Comparison of ENCODE assay signal across 8 mouse cellular contexts in genomic region chr15:94628830-94629601, GRCm38 (mm10). TPM values are rescaled to one million over a fixed set of nuclear protein-coding genes. Genes with fewer than 3 reads are reported as not detected.
DNase-seq lines count a peak whose midpoint lies in the region; ATAC-seq and TF ChIP-seq lines count a peak whose summit lies in the region.

Gene Tmem117 (plus strand): TSS chr15:94629232.

- 3% methylated on average over 89 of the region's 96 CpGs for WGBS in forebrain, embryonic 10.5 days
- WGBS in heart, postnatal 0 days = under 1% methylated on average over 77 of the region's 96 CpGs
- under 1% methylated on average over 65 of the region's 96 CpGs for WGBS in stomach, embryonic 14.5 days

- no peak within 1 kb of the TSS for H3K27ac ChIP-seq in bone marrow macrophage, adult 2 months (ENCODE audit: insufficient read depth, low read depth, low read length)
- H3K27ac ChIP-seq in forebrain, embryonic 10.5 days = peak within 1 kb of the TSS; percentile 82
- no peak within 1 kb of the TSS for H3K27ac ChIP-seq in heart, postnatal 0 days (ENCODE audit: low read depth)
- H3K27ac ChIP-seq in stomach, embryonic 14.5 days (ENCODE audit: low read length) = no peak within 1 kb of the TSS

- peaks cover 55% of the 10 kb centered on the region for H3K27me3 ChIP-seq in forebrain, embryonic 10.5 days (ENCODE audit: poor library complexity, severe bottlenecking)
- peaks cover 18% of the 10 kb centered on the region for H3K27me3 ChIP-seq in heart, postnatal 0 days (ENCODE audit: control insufficient read depth, insufficient read depth, low read length)
- no peaks in the 10 kb centered on the region for H3K27me3 ChIP-seq in stomach, embryonic 14.5 days (ENCODE audit: control insufficient read depth, insufficient read depth, low read length)

- no peak for TF ChIP-seq POLR2A in bone marrow macrophage, adult 2 months (IDR thresholded peaks at IDR 0.05; ENCODE audit: borderline replicate concordance, low read depth, low read length)

- DNase-seq in ES-CJ7 (ENCODE audit: low read depth, low spot score) = peak; percentile 64
- peak; percentile 39 for DNase-seq in forebrain, embryonic 10.5 days (ENCODE audit: extremely low spot score, low spot score)
- peak; percentile 39 for DNase-seq in heart, postnatal 0 days (ENCODE audit: low spot score)
- peak; percentile 67 to 90 for DNase-seq in kidney, postnatal 25 days
- peak; percentile 35 for DNase-seq in lung, postnatal 36 days
- DNase-seq in thymus, postnatal 10 days (ENCODE audit: low spot score in 2 of 2) = no peak

- no peaks in the 10 kb centered on the region for H3K4me1 ChIP-seq in bone marrow macrophage, adult 2 months (ENCODE audit: control insufficient read depth, insufficient read depth, low read length)
- peaks cover 9% of the 10 kb centered on the region for H3K4me1 ChIP-seq in forebrain, embryonic 10.5 days
- no peaks in the 10 kb centered on the region for H3K4me1 ChIP-seq in heart, postnatal 0 days (ENCODE audit: control insufficient read depth, insufficient read depth)
- H3K4me1 ChIP-seq in stomach, embryonic 14.5 days (ENCODE audit: control insufficient read depth, insufficient read depth, low read length) = no peaks in the 10 kb centered on the region

- peak; percentile 86 for ATAC-seq in heart, postnatal 0 days (ENCODE audit: insufficient read depth, low read depth)
- ATAC-seq in stomach, embryonic 14.5 days (ENCODE audit: insufficient number of reproducible peaks, insufficient read depth, low FRiP score, low read depth) = peak; percentile 82

- no peaks in the 10 kb centered on the region for H3K36me3 ChIP-seq in forebrain, embryonic 10.5 days (replicated peaks)
- no peaks in the 10 kb centered on the region for H3K36me3 ChIP-seq in heart, postnatal 0 days (replicated peaks; ENCODE audit: control insufficient read depth, insufficient read depth, low read length)
- no peaks in the 10 kb centered on the region for H3K36me3 ChIP-seq in stomach, embryonic 14.5 days (ENCODE audit: control insufficient read depth, insufficient read depth, low read length)

- peak within 1 kb of the TSS; percentile 81 for H3K9ac ChIP-seq in heart, postnatal 0 days (replicated peaks; ENCODE audit: low read depth, low read length)
- peak within 1 kb of the TSS; percentile 46; the same call in 1 of the 2 replicates for H3K9ac ChIP-seq in stomach, embryonic 14.5 days (replicated peaks; ENCODE audit: low read depth, low read length)

- TF ChIP-seq EP300 in heart, postnatal 0 days (IDR thresholded peaks at IDR 0.05; ENCODE audit: low read depth) = no peak

- no peaks in the 10 kb centered on the region for H3K9me3 ChIP-seq in forebrain, embryonic 10.5 days
- no peaks in the 10 kb centered on the region for H3K9me3 ChIP-seq in heart, postnatal 0 days (replicated peaks; ENCODE audit: control insufficient read depth, low read length)
- no peaks in the 10 kb centered on the region for H3K9me3 ChIP-seq in stomach, embryonic 14.5 days (ENCODE audit: control insufficient read depth, low read depth, low read length)

- no peak for TF ChIP-seq CTCF in bone marrow macrophage, adult 2 months (IDR thresholded peaks at IDR 0.05; ENCODE audit: low read depth, low read length)
- TF ChIP-seq CTCF in heart, postnatal 0 days (IDR thresholded peaks at IDR 0.05; ENCODE audit: low read depth) = no peak

- H3K4me3 ChIP-seq in bone marrow macrophage, adult 2 months (ENCODE audit: insufficient read depth, low read length) = peak within 1 kb of the TSS; percentile 49
- H3K4me3 ChIP-seq in forebrain, embryonic 10.5 days = peak within 1 kb of the TSS; percentile 77
- H3K4me3 ChIP-seq in heart, postnatal 0 days (ENCODE audit: low read depth, low read length) = peak within 1 kb of the TSS; percentile 65
- peak within 1 kb of the TSS; percentile 32 for H3K4me3 ChIP-seq in stomach, embryonic 14.5 days (ENCODE audit: low read depth, low read length)

- H3K4me2 ChIP-seq in heart, postnatal 0 days (ENCODE audit: low read depth, low read length) = peak within 1 kb of the TSS; percentile 98
- H3K4me2 ChIP-seq in stomach, embryonic 14.5 days (replicated peaks; ENCODE audit: low read depth, low read length) = peak within 1 kb of the TSS; percentile 70

RNA-seq across cellular contexts. Expression of gene Tmem117, which starts in this region (rescaled TPM):
- 0.54 and 0.79 TPM in 2 replicates for polyA plus RNA-seq in bone marrow macrophage, adult 2 months (2012; ENCODE audit: insufficient read depth, insufficient read length, missing spikeins)
- 0.70 and 0.74 TPM in 2 replicates for polyA plus RNA-seq in forebrain, embryonic 10.5 days (2016; fragmentation: Nextera tagmentation; extraction: Ambion mirVana)
- total RNA-seq in heart, postnatal 0 days (2014; rRNA removed; ENCODE audit: low replicate concordance) = 2.5 and 3.6 TPM in 2 replicates
- polyA plus RNA-seq in heart, postnatal 0 days (2015; fragmentation: Nextera tagmentation; extraction: Ambion mirVana) = 2.5 and 3.5 TPM in 2 replicates
- polyA plus RNA-seq in stomach, embryonic 14.5 days (2014; fragmentation: Nextera tagmentation; extraction: Ambion mirVana) = 3.8 and 3.9 TPM in 2 replicates

Comparison
In these comparisons a context has a peak if more than half of its experiments do, and no peak if none do; other contexts are left out.
1. Peak in DNase-seq, H3K4me3 ChIP-seq and H3K27ac ChIP-seq in forebrain, embryonic 10.5 days; RNA of the gene not detected or under 1 TPM.
2. DNase-seq: peak in ES-CJ7 (single experiment), heart, postnatal 0 days (single experiment), kidney, postnatal 25 days (2 of 2) and lung, postnatal 36 days (single experiment); none in thymus, postnatal 10 days (0 of 2).
3. Peak in every context shown above with its lines, with median percentiles within 50 percentile points of each other: H3K4me3 ChIP-seq.